In the genomic region with DNA sequence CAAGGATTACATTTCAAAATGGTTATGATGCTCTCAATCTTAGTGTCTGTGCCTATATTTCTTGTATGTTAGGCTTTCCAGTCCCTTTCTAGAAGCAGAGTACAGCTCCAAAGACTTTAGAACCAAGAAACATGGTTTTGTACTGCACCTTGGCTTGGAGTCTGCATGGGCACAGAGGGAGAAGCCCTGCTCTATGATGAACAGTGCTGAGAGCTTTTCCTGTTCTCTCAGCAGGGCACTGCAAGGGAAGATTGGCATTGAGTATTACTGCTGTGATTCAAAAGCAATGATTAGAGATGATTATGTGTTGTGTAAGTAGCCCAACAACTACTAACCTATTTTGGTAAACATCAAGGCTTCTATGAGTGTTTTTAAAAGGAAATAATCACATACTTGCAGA, we compare ENCODE assay signal across 16 mouse cellular contexts.
"Had no signal": no experiment of that assay in that cellular context is flagged by ENCODE, and none has a peak within 500 bp of the region (broad histone marks: within the 10 kb centered on the region; RNA-seq: fewer than 3 reads in every experiment).

No protein-coding gene starts in this region.

- H3K27me3 ChIP-seq: liver, embryonic 15.5 days; neural tube, embryonic 15.5 days had no signal

- H3K4me3 ChIP-seq: limb, embryonic 10.5 days; liver, embryonic 15.5 days; midbrain, embryonic 10.5 days; myocyte; neural tube, embryonic 15.5 days had no signal

- H3K9ac ChIP-seq: liver, embryonic 15.5 days; neural tube, embryonic 15.5 days had no signal

- H3K4me2 ChIP-seq: liver, embryonic 11.5 days; liver, embryonic 15.5 days; neural tube, embryonic 15.5 days had no signal

- H3K9me3 ChIP-seq: limb, embryonic 10.5 days; liver, embryonic 15.5 days; midbrain, embryonic 10.5 days; neural tube, embryonic 15.5 days had no signal

- H3K36me3 ChIP-seq: limb, embryonic 10.5 days; liver, embryonic 15.5 days; midbrain, embryonic 10.5 days; neural tube, embryonic 15.5 days had no signal

- DNase-seq: kidney, postnatal 25 days; lung, adult 2 months; lung, postnatal 36 days; midbrain, embryonic 14.5 days; retina, postnatal 1 day; right cerebral cortex, postnatal 4 days; spleen, adult 18-20 months; thymus, adult 2 months; thymus, postnatal 36 days had no signal

- H3K27ac ChIP-seq: limb, embryonic 10.5 days; liver, embryonic 15.5 days; midbrain, embryonic 10.5 days; neural tube, embryonic 15.5 days had no signal

- H3K4me1 ChIP-seq: limb, embryonic 10.5 days; liver, embryonic 15.5 days; midbrain, embryonic 10.5 days; neural tube, embryonic 15.5 days had no signal

- ATAC-seq: lung, postnatal 0 days had no signal
